Mouse (Mus musculus): ENCODE results near the gene Fam111a.

Gene Fam111a

DNA sequence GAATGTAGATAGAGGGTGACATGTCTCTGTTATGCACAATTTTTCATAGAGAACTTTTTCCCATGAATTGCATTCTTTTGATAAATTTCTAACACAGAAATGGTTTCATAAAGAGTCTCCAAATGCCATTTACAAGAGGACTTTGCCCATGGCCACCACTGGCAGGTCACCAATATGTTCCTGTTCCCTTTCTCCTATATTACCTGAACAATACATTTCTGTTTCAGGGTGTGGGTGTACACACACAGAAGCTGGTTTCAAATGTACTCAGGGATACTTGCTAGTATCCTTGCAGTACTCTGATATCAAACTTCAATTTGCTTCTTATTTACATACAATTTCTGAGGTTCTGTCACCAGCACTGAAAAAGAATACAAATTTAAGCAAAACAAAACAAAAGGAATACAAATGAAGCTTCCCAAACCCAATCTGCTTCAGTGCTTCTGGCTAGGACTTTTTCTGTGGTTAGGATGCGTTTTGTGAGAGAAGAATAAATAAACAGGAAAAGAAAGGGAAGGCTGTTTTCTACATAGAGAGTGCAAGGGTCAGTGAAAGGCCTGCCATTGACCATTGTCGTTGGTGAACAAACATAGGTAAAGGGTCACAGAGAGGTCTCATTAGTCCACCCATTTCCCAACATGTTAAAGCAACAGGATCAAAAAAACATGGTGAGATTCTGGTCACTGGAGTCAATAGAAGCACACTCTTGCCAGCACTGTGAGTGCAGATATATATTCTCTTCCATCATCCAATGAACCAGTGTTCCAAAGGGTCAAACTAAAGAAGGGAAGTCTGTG, 55.3 kb downstream of the Fam111a start:
- intact Hi-C loops (cut with DNase I): no loop called here

GRCm38 (mm10) chr19:12608336-12608735, 62.8 kb downstream of the Fam111a start:
- intact Hi-C loops (cut with DNase I): no loop called here

DNA sequence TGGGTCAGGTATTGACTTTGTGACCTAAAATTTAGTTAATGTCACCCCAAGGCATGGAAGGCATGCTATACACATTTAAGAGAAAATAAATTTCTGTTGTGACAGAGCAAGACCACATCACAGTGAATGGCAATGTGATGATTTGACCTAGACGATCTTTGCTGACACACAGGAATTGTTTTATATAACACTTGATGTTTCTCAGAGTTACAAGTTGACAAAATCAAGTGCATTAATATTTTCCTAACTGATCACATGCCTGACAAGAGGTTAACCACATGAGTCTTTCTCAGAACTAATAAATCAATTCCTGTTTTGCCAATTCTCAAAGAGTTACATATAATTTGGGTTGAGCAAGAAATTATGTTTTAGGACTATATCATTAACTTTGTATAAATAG, 68.1 kb downstream of the Fam111a start:
- intact Hi-C loops (cut with DNase I): no loop called here

DNA sequence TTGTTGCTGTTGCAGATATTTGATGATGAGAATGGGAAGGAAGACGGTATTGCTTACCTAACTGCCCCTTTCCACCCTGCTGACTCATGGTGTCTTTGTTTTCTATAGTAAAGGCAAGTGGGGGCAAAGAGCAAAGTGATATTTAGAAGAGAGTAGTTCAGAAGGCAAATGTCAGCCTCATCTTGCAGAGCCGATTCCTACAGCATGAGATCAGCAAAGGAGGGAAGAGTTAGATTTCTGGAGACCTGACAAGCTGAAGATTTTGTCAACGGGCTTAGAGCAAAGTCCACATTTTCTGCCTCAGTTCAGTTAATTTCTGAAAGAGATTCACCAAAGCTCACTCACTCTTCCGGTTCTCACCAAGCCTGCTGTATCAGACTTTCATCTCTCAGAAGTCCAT, 87.6 kb downstream of the Fam111a start, which contains the start of gene Glyat:
Glyat (plus strand) TSS at position 133 of the 400 bp plus-strand sequence.
- intact Hi-C loops (cut with DNase I): no loop called here

GRCm38 (mm10) chr19:12634259-12634658, 88.7 kb downstream of the Fam111a start:
- intact Hi-C loops (cut with DNase I): no loop called here

DNA sequence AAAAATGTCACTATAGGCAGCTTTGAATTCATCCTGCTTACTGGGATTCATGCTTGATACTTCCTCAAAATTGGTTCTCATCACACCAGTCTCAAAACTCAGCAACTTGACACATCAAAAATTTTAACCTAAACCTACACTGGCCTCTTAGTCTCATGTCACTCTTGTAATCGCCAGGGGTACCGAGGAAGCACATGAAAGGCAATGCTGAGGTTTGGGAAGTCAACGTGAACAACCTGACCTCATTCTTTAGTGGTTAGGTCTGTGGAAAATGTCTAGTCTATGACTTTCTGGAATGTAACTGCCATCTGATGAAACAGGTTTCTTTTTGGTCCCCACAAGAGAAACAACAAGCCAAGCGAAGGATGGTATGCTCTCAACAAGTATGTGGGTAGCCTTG, 89.4 kb downstream of the Fam111a start:
- intact Hi-C loops (cut with DNase I): no loop called here

- intact Hi-C loops (cut with DNase I): no loop called here
These were observed 91.3 kb downstream of the Fam111a start for GRCm38 (mm10) chr19:12636863-12637262.

DNA sequence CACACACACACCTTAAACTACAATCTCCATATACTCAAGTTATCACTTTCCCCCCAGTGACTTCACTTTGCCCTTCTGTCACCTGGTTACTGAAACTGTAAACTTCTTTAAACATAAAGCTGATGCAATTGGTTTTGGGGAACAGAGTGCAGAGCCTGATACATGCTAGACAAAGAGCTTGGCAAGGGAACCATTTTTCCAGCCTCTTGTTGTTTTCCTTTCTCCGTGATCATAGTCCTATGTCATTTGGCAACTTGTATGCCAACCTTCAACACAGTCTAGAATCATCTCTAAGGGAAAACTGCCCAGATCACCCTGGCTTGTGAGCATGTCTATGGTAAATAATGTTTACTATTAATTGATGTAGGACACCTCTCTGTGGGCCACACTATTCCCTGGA, 92.5 kb downstream of the Fam111a start:
- intact Hi-C loops (cut with DNase I): no loop called here

Measured in adrenal gland (tissue).